Mouse (Mus musculus) ES-E14 (cell line): ENCODE measurements around the gene Plin1.

ENCODE experiments used
- CHD2 ChIP-seq: IDR thresholded peaks from 2 replicates; pipeline ENCODE4 v1.6.1; 2014; ENCODE audit warnings: mild to moderate bottlenecking, low read depth, low read length, inconsistent platforms
- MAFK ChIP-seq: IDR thresholded peaks from 2 replicates; pipeline ENCODE4 v1.6.1; 2014; ENCODE audit warnings: mild to moderate bottlenecking, low read depth, low read length, inconsistent platforms; ENCODE audit not compliant: insufficient read depth
- ZC3H11A ChIP-seq: IDR thresholded peaks from 2 replicates; pipeline ENCODE4 v1.6.1; 2012; ENCODE audit warnings: low read depth, mild to moderate bottlenecking, inconsistent platforms, low read length, borderline replicate concordance

DNA sequence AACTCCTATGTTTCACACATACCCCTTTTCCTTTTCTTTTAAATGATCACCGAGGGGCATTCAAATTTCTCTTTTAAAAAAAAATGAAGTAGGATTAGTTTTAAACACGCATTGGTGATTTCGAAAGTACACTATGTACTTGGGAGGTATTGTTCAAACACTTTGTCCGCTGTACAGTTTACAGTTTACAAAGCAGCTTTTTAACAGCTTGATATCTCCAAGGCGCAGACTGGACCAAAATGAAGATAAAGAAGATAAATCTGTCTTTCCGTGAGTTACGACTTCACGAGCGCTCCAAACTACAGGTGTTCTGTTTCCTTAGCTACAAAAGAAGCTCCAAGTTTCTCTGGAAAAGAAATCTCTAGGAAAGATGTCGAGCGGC lies 9.6 kb upstream of the Plin1 start:
- no peak for TF ChIP-seq MAFK
- TF ChIP-seq CHD2 = no peak
- TF ChIP-seq ZC3H11A = no peak
